Mouse (Mus musculus): ENCODE measurements at regions not wholly inside any gene's neighbourhood (a gene's known extent, or its start where the extent isn't known, plus 50 kb on each side); places are given as distances from the start of the nearest gene placed in this dataset.

DNA sequence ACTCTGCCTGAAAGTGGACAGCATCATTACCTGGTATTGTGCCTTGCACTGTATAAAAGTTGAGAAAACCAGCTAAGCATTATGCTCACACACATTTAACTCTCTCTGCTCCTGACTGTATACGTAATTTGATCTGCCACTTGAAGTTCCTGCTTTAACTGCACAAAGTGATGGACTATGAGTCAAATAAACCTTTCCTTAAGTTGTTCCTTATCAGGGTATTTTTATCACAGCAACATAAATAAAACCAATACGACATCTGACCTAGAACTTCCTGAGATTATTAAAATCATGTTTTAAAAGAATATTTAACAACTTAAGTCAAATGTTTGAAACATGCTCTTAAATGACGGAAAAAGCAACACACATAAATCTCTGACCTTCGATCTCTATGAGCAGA is 134.9 kb upstream of the Meis1 start:
- Histone ChIP-seq H3K27ac (replicated peaks) (no peak overlapping the region), H3K9ac (replicated peaks) (no peak overlapping the region), H3K9me3 (replicated peaks) (no peaks in the 10 kb centered on the region), H3K4me2 (no peak overlapping the region), H3K4me3 (replicated peaks) (no peak overlapping the region), H3K27me3 (replicated peaks) (no peaks in the 10 kb centered on the region), H3K36me3 (no peaks in the 10 kb centered on the region), H3K4me1 (no peaks in the 10 kb centered on the region)
- WGBS, result 86% methylated on average over 4 of the region's 4 CpGs
- ATAC-seq (ENCODE audit: low FRiP score), result no peak

DNA sequence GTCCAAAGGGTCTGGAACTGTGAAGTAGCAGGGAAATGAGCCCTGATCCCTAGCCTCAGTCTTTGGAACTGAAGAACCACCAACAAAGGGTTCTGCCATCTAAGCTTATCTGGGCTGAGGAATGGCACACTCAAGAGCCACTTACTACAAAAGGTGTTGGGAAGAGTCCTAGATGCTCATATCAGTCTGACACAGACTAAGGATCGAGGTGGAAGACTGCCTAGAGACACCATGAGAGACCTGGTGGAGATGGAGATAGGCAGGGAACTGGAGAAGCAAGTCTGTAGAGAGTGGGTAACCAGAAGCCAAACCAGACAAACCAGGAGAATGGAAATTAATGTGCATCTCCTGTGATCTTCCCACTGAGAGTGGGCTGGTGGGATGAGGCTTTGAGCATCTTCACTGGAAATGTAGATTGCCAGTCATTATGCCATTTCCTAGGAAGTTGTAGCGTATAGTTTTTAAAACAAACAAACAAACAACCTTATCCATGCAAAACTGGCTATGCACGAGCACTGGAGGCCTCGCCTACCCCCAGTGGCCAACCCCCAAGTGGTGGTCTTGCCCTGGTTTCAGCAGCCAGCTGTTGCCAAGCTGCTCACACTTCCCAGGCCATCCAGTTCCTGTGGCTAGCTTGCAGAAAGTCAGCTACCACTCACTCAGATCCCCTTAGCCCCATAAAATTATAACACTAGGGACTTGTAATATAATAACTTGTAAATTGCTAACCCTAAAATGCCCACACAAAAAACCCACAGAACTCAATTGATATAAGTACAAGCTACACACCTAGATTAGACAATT is 136.2 kb upstream of the Meis1 start:
- Histone ChIP-seq H3K27ac (replicated peaks) (no peak overlapping the region), H3K4me3 (replicated peaks) (no peak overlapping the region), H3K9me3 (replicated peaks) (no peaks in the 10 kb centered on the region), H3K36me3 (no peaks in the 10 kb centered on the region), H3K27me3 (replicated peaks) (no peaks in the 10 kb centered on the region), H3K9ac (replicated peaks) (no peak overlapping the region), H3K4me2 (no peak overlapping the region), H3K4me1 (no peaks in the 10 kb centered on the region; the same call in 1 of the 2 replicates)
- whole genome bisulfite sequencing, result 92% methylated on average over 4 of the region's 4 CpGs
- ATAC-seq (ENCODE audit: low FRiP score), result no peak

DNA sequence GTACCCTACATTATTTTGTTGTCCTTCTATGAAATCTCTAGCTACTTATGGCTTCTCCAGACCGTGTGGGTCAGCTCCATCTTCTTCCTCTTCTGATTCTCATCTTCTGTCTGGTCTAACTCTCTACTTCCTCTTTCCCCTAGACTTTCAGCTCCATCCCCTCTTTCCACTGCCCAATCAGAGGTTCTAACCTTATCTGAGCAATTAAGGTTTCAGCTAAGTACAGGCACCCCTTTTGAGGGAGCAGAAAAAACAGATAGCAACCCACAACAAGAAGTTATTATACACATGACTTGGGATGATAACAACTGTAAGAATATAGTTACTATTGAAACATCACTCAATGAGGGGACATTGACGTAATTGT is 136.8 kb upstream of the Meis1 start:
- Histone ChIP-seq H3K4me1 (peaks cover 2% of the 10 kb centered on the region; the same call in 1 of the 2 replicates), H3K27me3 (replicated peaks) (no peaks in the 10 kb centered on the region), H3K4me2 (no peak overlapping the region), H3K9me3 (replicated peaks) (no peaks in the 10 kb centered on the region), H3K4me3 (replicated peaks) (no peak overlapping the region), H3K9ac (replicated peaks) (no peak overlapping the region), H3K36me3 (no peaks in the 10 kb centered on the region), H3K27ac (replicated peaks) (no peak overlapping the region)
- WGBS, result 90% methylated on average over 2 of the region's 2 CpGs
- no peak for ATAC-seq (ENCODE audit: low FRiP score)

DNA sequence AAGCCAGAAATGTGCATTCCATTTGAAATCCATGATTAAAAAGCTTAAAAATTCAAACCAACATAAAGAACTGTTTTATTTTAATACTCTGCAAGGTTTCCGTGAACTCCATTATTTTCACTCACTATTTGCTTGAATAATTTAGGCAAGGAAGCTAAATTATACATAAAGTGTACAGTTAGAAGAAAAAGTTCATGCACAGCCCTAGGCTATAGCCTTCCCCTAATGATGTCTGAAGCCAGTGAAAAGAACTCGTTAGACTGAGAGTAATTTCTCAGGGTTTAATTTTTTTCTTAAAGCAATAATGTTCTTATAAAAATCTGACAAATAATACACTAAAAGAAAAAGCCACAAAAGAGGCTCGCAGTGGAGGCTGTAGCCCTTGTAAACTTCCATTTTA is 141.4 kb upstream of the Meis1 start:
- ATAC-seq (ENCODE audit: low FRiP score), result peak; percentile 50; the same call in 1 of the 2 replicates
- Histone ChIP-seq H3K4me3 (replicated peaks) (no peak overlapping the region), H3K9ac (replicated peaks) (no peak overlapping the region), H3K4me1 (peaks cover 5% of the 10 kb centered on the region; the same call in 1 of the 2 replicates), H3K9me3 (replicated peaks) (no peaks in the 10 kb centered on the region), H3K4me2 (no peak overlapping the region), H3K36me3 (no peaks in the 10 kb centered on the region), H3K27me3 (replicated peaks) (no peaks in the 10 kb centered on the region), H3K27ac (replicated peaks) (no peak overlapping the region)
- 34% methylated on average over 3 of the region's 3 CpGs for WGBS

DNA sequence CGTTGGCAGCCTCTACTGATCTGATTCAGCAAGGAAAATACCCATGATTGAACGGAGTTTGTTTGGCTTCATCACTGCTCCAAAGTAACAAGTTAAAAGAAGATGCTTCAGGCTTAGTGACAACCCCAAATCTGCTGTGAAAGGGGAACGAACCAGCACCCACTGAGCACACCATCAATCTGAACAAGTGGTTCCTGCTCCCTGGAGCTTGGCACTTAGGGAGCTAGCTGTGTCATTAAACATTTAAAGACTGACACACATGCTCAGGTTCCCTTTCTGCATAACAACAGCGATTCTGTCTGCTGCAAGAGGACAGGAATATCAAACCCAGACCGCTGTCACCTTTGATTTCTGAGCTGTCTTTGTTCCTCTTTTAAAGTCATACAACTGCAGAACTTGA is 141.9 kb upstream of the Meis1 start:
- H3K4me2 ChIP-seq, result no peak overlapping the region
- no peaks in the 10 kb centered on the region for H3K9me3 ChIP-seq (replicated peaks)
- H3K9ac ChIP-seq (replicated peaks), result no peak overlapping the region
- no peak overlapping the region for H3K4me3 ChIP-seq (replicated peaks)
- no peak overlapping the region for H3K27ac ChIP-seq (replicated peaks)
- ATAC-seq (ENCODE audit: low FRiP score), result no peak
- WGBS, result 25% methylated on average over 5 of the region's 5 CpGs
- H3K36me3 ChIP-seq, result no peaks in the 10 kb centered on the region
- H3K4me1 ChIP-seq, result peaks cover 5% of the 10 kb centered on the region; the same call in 1 of the 2 replicates
- H3K27me3 ChIP-seq (replicated peaks), result no peaks in the 10 kb centered on the region

DNA sequence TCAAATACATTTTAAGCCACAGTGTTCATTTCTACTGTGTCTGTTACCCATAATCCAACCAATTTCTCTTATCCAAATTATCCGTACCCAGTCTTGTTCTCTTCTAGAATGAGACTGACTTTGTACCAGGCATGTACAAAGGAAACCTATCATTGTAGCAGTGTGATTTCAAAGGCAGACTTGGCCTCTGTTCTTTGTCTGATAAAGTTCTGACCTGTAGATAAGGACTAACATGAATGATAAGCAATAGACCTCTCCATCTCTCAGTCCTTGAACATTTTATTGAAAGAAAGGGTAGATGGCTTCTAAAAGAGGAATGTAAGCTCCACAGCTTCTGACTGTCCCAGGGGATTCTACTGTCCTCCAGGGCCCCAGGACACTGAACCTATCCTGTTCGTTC is 152.2 kb upstream of the Meis1 start:
- Histone ChIP-seq H3K9me3 (replicated peaks) (no peaks in the 10 kb centered on the region), H3K4me2 (no peak overlapping the region), H3K9ac (replicated peaks) (no peak overlapping the region), H3K36me3 (no peaks in the 10 kb centered on the region), H3K27me3 (replicated peaks) (no peaks in the 10 kb centered on the region), H3K4me3 (replicated peaks) (no peak overlapping the region), H3K27ac (replicated peaks) (no peak overlapping the region), H3K4me1 (peaks cover 5% of the 10 kb centered on the region; the same call in 1 of the 2 replicates)
- ATAC-seq (ENCODE audit: low FRiP score), result no peak
- WGBS, result 93% methylated on average over 2 of the region's 2 CpGs

DNA sequence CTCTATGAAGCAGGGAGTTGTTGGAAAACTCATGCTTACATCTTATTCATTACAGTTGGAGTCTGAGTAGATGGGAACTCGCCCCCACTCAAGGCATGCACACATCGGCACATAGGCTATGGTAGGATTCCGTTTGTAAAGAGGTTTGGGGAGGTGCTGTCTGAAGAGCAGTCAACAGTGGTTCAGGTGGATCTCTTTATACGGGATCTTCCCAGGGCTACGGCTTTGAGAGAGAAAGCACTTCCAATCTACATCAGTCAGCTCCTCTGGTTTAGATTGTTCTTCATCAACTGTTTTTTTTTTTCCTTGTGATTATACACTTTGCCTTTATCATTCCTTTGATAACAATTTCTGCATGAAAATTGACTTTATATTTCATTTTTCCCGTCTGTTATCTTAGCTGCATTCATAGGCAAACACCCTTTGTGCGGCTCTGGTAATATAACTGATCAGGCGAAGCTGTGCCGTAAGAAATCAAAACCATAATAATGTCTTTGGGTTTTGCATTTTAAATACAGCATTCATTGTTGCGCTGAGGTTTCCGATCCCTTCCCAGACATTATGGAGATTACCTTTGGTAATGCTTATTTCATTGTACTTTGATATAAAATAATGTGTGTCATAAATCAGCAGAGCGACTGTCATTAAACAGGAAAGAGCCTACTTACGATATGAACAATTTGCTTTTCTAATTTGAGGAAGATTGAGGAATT is 155.7 kb upstream of the Meis1 start:
- no peaks in the 10 kb centered on the region for H3K9me3 ChIP-seq (replicated peaks)
- WGBS, result 48% methylated on average over 13 of the region's 13 CpGs
- H3K4me2 ChIP-seq, result peak overlapping the region; percentile 27
- H3K27ac ChIP-seq (replicated peaks), result peak overlapping the region; percentile 60
- peaks cover 5% of the 10 kb centered on the region; the same call in 1 of the 2 replicates for H3K4me1 ChIP-seq
- H3K36me3 ChIP-seq, result no peaks in the 10 kb centered on the region
- H3K27me3 ChIP-seq (replicated peaks), result no peaks in the 10 kb centered on the region
- H3K9ac ChIP-seq (replicated peaks), result no peak overlapping the region
- ATAC-seq (ENCODE audit: low FRiP score), result peak; percentile 71
- no peak overlapping the region for H3K4me3 ChIP-seq (replicated peaks)

DNA sequence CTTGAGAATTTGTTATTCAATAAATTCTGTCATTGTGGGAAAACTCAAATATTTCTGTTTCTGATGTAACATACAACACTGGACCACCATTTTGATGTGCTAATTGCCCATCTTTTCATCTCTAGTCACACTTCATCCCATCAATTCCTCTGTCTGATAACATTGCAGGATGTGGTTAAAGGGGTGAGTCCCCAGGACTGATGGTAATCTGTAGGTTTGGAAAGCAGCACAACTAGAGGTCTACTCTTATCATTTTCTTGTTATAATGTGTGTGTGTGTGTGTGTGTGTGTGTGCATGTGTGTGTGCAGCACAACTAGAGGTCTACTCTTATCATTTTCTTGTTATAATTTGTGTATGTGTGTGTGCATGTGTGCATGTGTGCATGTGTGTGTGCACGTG is 160.5 kb upstream of the Meis1 start:
- no peak overlapping the region for H3K9ac ChIP-seq (replicated peaks)
- H3K27ac ChIP-seq (replicated peaks), result no peak overlapping the region
- no peaks in the 10 kb centered on the region for H3K36me3 ChIP-seq
- WGBS, result 92% methylated on average over 1 of the region's 1 CpGs
- no peak overlapping the region for H3K4me3 ChIP-seq (replicated peaks)
- no peaks in the 10 kb centered on the region for H3K9me3 ChIP-seq (replicated peaks)
- ATAC-seq (ENCODE audit: low FRiP score), result no peak
- no peak overlapping the region for H3K4me2 ChIP-seq
- H3K27me3 ChIP-seq (replicated peaks), result no peaks in the 10 kb centered on the region
- H3K4me1 ChIP-seq, result no peaks in the 10 kb centered on the region

DNA sequence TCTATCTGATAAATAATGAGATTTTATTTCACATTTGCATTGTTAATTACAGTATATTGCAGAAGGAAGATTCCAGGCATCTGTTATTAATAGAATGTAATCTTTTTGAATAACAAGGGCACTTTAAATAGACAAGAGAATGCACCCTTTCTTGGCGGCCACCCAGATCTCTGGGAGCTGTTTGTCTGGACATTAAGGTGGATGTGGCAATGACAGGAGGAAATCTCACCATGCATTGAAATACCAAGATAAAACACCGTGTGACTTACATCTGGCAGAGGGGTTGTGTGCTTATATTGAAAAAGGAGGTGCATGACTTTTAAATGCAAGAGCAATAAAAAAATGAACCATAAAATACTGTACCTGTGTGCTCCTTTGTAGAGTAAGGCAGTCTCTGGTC is 171.0 kb upstream of the Meis1 start:
- no peak for ATAC-seq (ENCODE audit: low FRiP score)
- Histone ChIP-seq H3K4me3 (replicated peaks) (no peak overlapping the region), H3K9ac (replicated peaks) (no peak overlapping the region), H3K4me1 (peaks cover 7% of the 10 kb centered on the region), H3K36me3 (no peaks in the 10 kb centered on the region), H3K27ac (replicated peaks) (no peak overlapping the region), H3K4me2 (no peak overlapping the region), H3K9me3 (replicated peaks) (no peaks in the 10 kb centered on the region), H3K27me3 (replicated peaks) (no peaks in the 10 kb centered on the region)
- WGBS, result 74% methylated on average over 2 of the region's 2 CpGs

DNA sequence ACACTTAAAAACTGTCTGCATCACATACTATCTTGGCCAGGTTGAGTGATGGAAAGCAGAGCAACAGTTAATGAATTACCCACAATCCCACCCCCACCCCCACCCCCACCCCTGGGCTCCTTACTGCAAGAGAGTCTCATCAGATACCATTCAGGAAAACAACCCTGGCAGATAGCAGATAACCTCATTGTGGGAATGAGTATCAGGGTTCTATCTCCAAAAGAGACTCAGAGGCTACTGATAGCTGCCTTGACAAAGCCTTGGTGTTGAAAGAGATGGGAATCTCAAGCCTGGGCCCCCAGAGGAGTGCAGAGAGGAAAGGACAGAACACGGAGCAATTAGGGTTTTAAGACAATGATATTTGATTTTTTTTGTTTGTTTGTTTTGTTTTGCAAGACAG is 175.7 kb upstream of the Meis1 start:
- 85% methylated on average over 1 of the region's 1 CpGs for WGBS

DNA sequence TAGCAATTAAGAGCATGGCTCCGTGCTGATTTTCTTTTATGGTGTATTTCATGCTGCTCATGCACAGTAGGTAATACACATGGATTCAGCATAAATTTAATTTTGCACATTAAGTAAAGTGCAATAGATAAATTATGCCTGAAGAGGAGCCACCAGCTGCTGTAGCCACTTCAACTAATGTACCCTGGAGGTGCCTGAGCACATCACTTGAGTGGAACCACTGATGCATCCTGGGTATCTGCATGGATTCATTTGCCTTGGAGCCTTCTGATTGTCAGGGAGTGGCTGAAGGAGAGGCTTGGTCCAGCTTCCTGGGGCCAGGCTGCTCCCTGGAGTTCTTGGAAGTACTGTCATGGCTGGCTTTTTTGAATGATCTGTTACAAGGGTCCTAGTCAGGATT is 179.0 kb upstream of the Meis1 start:
- Histone ChIP-seq H3K4me1 (no peaks in the 10 kb centered on the region), H3K36me3 (no peaks in the 10 kb centered on the region), H3K27ac (replicated peaks) (no peak overlapping the region), H3K4me2 (no peak overlapping the region), H3K9ac (replicated peaks) (no peak overlapping the region), H3K4me3 (replicated peaks) (no peak overlapping the region), H3K27me3 (replicated peaks) (no peaks in the 10 kb centered on the region), H3K9me3 (replicated peaks) (no peaks in the 10 kb centered on the region)
- no peak for ATAC-seq (ENCODE audit: low FRiP score)
- WGBS, result 36% methylated on average over 1 of the region's 1 CpGs

More for the DNA sequence above, 175.7 kb upstream of the Meis1 start:
- no peaks in the 10 kb centered on the region for H3K9me3 ChIP-seq (replicated peaks)
- H3K36me3 ChIP-seq, result no peaks in the 10 kb centered on the region
- no peak overlapping the region for H3K9ac ChIP-seq (replicated peaks)
- H3K4me2 ChIP-seq, result no peak overlapping the region
- ATAC-seq (ENCODE audit: low FRiP score), result no peak
- H3K27ac ChIP-seq (replicated peaks), result no peak overlapping the region
- peaks cover 7% of the 10 kb centered on the region for H3K4me1 ChIP-seq
- H3K4me3 ChIP-seq (replicated peaks), result no peak overlapping the region
- H3K27me3 ChIP-seq (replicated peaks), result no peaks in the 10 kb centered on the region

Data from neural tube, embryonic 15.5 days (tissue).